Mouse (Mus musculus) hindbrain, embryonic 13.5 days (tissue): ENCODE data around the gene Fbxw4. TPM values are rescaled to one million over a fixed set of nuclear protein-coding genes. Genes with fewer than 3 reads are reported as not detected.

Source experiments
- ATAC-seq: fragments of 200-750 bp; cut with Nextera tagmentation; 2 replicates; pipeline ENCODE4 v1.8.0; 2017; ENCODE audit warnings: moderate TSS enrichment; ENCODE audit not compliant: low FRiP score
- H3K27ac ChIP-seq: fragments of 300-500 bp; sonication (generic); 2 replicates; pipeline ENCODE4 v1.5.1; 2015; ENCODE audit warnings: inconsistent platforms, mild to moderate bottlenecking, moderate library complexity
- H3K27me3 ChIP-seq: fragments of 300-500 bp; sonication (generic); 2 replicates; pipeline ENCODE4 v1.6.1; 2015; ENCODE audit warnings: mild to moderate bottlenecking, inconsistent platforms
- H3K36me3 ChIP-seq: fragments of 300-500 bp; sonication (generic); 2 replicates; pipeline ENCODE4 v1.6.1; 2015; ENCODE audit warnings: mild to moderate bottlenecking, inconsistent platforms
- H3K4me1 ChIP-seq: fragments of 300-500 bp; sonication (generic); replicated peaks from 2 replicates; pipeline ENCODE4 v1.6.1; 2015; ENCODE audit warnings: inconsistent platforms
- H3K4me2 ChIP-seq: fragments of 300-500 bp; sonication (generic); 2 replicates; pipeline ENCODE4 v1.6.1; 2015; ENCODE audit warnings: inconsistent platforms, mild to moderate bottlenecking, moderate library complexity
- H3K4me3 ChIP-seq: fragments of 300-500 bp; sonication (generic); 2 replicates; pipeline ENCODE4 v1.5.1; 2015; ENCODE audit warnings: mild to moderate bottlenecking, inconsistent platforms
- H3K9ac ChIP-seq: fragments of 300-500 bp; sonication (generic); 2 replicates; pipeline ENCODE4 v1.6.1; 2015; ENCODE audit warnings: mild to moderate bottlenecking, inconsistent platforms
- H3K9me3 ChIP-seq: fragments of 300-500 bp; sonication (generic); 2 replicates; pipeline ENCODE4 v1.6.1; 2016; ENCODE audit warnings: inconsistent platforms
- WGBS: fragments of 180-500 bp; shearing (Covaris S2); methylation state at CpG from one replicate; pipeline ENCODE4 v1.1.7; 2015; 5-methylcytosine and 5-hydroxymethylcytosine counted together
- polyA plus RNA-seq: library from polyadenylated mRNA; unstranded; fragments of >200 nt; fragmentation: Nextera tagmentation; extraction: Ambion mirVana; gene quantifications from 2 replicates; pipeline ENCODE4 v1.2.1, GENCODE M21; 2015

Fbxw4 gene
- polyA plus RNA-seq, 1 experiment from 2014 or later: 4.2 TPM

DNA sequence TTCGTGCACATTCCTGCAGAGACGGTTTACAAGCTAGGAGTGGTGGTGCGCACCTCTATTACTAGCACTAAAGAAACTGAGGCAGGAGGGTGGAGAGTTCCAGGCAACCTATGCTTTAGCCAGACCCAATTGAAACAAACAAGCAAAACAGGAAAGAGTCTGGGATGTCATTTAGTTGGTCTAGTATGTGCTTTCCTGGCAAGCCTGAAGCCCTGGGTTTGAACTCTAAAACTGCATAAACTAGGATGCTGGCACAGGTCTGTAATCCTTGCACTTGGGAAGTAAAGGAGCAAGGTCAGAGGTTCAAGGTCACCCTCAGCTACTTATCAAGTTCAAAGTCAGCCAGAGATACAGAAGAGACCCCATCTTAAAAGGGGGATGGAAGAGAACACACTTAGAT lies 118.1 kb downstream of the Fbxw4 start:
- Histone ChIP-seq H3K9ac (peak overlapping the region; percentile 66), H3K4me3 (peak overlapping the region; percentile 37), H3K9me3 (no peaks in the 10 kb centered on the region), H3K36me3 (no peaks in the 10 kb centered on the region), H3K27me3 (peaks cover 59% of the 10 kb centered on the region), H3K27ac (peak overlapping the region; percentile 91), H3K4me1 (peaks cover 59% of the 10 kb centered on the region), H3K4me2 (peak overlapping the region; percentile 59)
- WGBS: 14% methylated on average over 3 of the region's 3 CpGs
- no peak; the same call in 1 of the 2 replicates for ATAC-seq

DNA sequence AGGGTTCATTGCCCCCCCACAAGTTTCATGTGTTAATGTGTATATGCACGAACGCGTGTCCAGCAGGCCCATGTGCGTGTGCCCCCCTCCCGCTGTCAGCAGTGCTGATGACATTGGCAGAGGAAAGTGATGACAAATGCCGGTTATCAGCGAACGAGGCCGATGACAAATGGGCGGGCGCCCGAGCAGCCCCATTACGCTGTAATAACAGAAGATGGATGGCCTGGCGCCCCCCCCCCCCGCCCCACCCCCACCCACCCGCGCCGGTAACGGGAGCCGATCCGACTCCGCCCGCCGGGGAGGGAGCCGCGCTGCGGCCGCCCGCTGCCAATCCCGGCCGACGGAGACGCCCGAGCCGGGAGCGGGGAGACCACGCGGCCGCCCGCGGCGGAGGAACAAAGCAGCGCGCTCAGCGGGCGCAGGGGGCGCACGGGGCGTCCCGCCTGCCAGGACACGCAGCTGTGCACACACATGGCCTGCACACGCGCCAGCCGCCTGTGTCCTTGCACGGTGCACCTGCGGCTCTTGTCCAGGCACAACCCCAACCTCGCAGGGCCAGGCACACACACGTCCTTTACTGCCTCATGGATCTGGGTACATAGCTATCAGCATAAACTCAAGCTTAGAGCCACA lies 118.6 kb downstream of the Fbxw4 start:
- peak; percentile 51 for ATAC-seq

DNA sequence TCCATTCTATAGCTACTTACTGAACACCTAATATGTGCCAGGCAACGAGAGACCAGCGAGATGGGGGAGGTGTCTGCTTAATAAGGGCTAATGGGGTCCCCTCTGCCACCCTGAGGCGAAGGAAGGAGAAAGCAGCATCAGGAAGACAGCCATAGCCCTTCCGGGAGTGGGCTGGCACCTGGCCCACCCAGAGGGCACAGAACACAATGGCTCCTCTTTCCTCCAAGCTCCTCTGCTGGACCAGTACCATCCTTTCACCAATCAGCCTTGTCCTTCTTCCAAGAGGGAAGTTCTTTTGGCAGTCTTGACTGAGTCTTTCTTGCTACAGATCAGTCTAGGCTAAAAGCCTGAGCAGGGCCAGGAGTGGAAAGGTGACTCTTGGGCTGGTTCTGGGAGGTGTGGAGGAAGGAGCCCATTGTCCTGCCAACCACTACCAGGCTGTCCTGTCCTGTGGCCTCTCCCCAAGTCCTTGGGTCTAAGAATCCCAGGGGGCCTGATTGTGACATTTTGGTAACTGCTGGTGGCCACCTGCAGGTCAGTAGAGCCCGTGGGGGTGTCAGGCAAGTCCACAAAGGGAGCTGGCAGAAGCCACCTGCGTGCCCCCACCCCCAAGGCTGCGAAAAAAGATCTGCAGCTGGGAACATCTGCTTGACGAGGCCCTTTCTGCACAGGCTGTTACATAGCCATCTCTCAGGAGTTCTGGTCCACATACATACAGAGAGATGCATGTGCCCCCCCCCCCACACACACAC lies 119.3 kb downstream of the Fbxw4 start:
- no peak; the same call in 1 of the 2 replicates for ATAC-seq
- WGBS: 14% methylated on average over 8 of the region's 8 CpGs
- H3K36me3 ChIP-seq: no peaks in the 10 kb centered on the region
- H3K4me2 ChIP-seq: peak overlapping the region; percentile 59
- H3K9me3 ChIP-seq: no peaks in the 10 kb centered on the region
- peak overlapping the region; percentile 37 for H3K4me3 ChIP-seq
- peaks cover 47% of the 10 kb centered on the region for H3K27me3 ChIP-seq
- peaks cover 67% of the 10 kb centered on the region for H3K4me1 ChIP-seq
- H3K9ac ChIP-seq: peak overlapping the region; percentile 66
- peak overlapping the region; percentile 91 for H3K27ac ChIP-seq

More for the DNA sequence above, 118.6 kb downstream of the Fbxw4 start:
- Histone ChIP-seq H3K27ac (peak overlapping the region; percentile 91), H3K9me3 (no peaks in the 10 kb centered on the region), H3K9ac (peak overlapping the region; percentile 66), H3K27me3 (peaks cover 53% of the 10 kb centered on the region), H3K36me3 (no peaks in the 10 kb centered on the region), H3K4me1 (peaks cover 60% of the 10 kb centered on the region), H3K4me3 (peak overlapping the region; percentile 37), H3K4me2 (peak overlapping the region; percentile 59)
- WGBS: under 1% methylated on average over 37 of the region's 58 CpGs

DNA sequence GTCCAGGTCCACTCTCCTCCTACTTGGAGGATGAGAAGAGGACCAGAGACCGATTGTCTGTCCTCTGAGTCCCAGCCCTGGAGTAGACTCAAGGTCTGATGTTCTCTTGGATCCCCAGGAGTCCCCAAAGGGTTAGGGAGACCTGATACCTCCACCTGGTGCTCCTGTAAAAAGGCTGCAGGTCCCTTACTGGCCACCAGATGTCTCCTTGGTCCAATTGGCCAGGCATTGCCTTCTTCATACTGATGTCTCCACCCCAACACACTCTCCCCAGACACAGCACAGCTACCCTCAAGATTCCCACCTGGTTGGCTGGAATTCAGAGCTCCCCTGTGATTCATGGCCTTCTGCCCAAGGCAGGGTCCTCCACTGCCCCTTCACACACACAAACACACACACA lies 122.6 kb downstream of the Fbxw4 start:
- Histone ChIP-seq H3K4me1 (peaks cover 60% of the 10 kb centered on the region), H3K36me3 (no peaks in the 10 kb centered on the region), H3K27me3 (peaks cover 25% of the 10 kb centered on the region), H3K4me3 (no peak overlapping the region), H3K27ac (no peak overlapping the region), H3K4me2 (no peak overlapping the region), H3K9me3 (no peaks in the 10 kb centered on the region), H3K9ac (no peak overlapping the region)
- WGBS: 54% methylated on average over 1 of the region's 1 CpGs
- no peak for ATAC-seq

DNA sequence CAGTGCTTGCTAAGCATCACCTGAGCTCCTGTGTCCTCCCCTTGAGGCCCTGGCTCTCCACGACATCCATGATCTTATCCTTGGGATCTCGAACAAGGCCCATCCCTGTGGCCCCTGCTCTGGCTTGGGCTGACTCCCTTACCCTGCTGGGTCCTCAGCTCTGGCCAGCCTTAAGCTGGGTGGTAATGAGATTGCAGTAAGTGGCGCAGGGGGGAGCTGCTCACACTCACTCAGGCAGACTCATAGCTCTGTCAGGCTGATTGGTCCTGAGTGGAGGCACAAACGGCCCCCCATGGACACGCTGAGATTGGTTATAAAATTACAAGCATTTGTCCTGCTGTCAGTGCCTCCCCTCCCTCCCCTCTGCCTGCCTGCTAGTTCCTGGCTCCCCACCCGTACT lies 124.2 kb downstream of the Fbxw4 start:
- Histone ChIP-seq H3K9me3 (no peaks in the 10 kb centered on the region), H3K27me3 (peaks cover 20% of the 10 kb centered on the region), H3K4me3 (no peak overlapping the region), H3K9ac (no peak overlapping the region), H3K27ac (peak overlapping the region; percentile 73; the same call in 1 of the 2 replicates), H3K36me3 (peaks cover 4% of the 10 kb centered on the region), H3K4me2 (no peak overlapping the region), H3K4me1 (peaks cover 45% of the 10 kb centered on the region)
- no peak for ATAC-seq
- WGBS: 53% methylated on average over 6 of the region's 6 CpGs

GRCm38 (mm10) chr19:45535214-45535735 lies 124.8 kb downstream of the Fbxw4 start:
- H3K36me3 ChIP-seq: peaks cover 11% of the 10 kb centered on the region
- no peak overlapping the region for H3K4me3 ChIP-seq
- H3K4me1 ChIP-seq: peaks cover 38% of the 10 kb centered on the region
- no peaks in the 10 kb centered on the region for H3K9me3 ChIP-seq
- H3K27me3 ChIP-seq: peaks cover 18% of the 10 kb centered on the region; the same call in 1 of the 2 replicates
- no peak overlapping the region for H3K4me2 ChIP-seq
- WGBS: 76% methylated on average over 8 of the region's 8 CpGs
- ATAC-seq: 0 out of 2 replicates have a peak, but pooled peaks have one; percentile 25
- no peak overlapping the region for H3K9ac ChIP-seq
- H3K27ac ChIP-seq: peak overlapping the region; percentile 73

DNA sequence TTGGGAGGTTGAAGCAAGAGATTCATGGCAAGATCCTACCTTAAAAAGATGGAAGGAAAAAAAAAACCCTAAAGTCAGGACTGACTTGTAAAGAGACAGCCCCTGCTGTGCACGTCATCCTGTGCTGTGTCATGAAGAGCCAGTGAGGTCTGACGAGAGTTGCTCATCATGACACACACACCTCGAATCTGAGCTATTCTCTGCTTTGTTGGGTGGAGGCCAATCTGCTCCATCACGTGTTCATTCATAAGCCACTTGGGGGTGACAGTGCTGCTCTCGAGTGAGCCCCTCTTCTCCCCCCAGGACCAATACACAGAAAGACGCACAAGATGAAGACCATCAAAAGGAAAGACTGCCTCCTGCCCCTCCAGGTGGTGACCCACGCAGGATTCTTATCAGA lies 126.5 kb downstream of the Fbxw4 start:
- Histone ChIP-seq H3K4me1 (peaks cover 27% of the 10 kb centered on the region), H3K27ac (0 out of 2 replicates have a peak overlapping the region, but pooled peaks have one; percentile 14), H3K4me3 (no peak overlapping the region), H3K9me3 (no peaks in the 10 kb centered on the region), H3K36me3 (peaks cover 27% of the 10 kb centered on the region), H3K4me2 (no peak overlapping the region), H3K9ac (no peak overlapping the region), H3K27me3 (peaks cover 12% of the 10 kb centered on the region; the same call in 1 of the 2 replicates)
- WGBS: 68% methylated on average over 7 of the region's 7 CpGs
- no peak for ATAC-seq

DNA sequence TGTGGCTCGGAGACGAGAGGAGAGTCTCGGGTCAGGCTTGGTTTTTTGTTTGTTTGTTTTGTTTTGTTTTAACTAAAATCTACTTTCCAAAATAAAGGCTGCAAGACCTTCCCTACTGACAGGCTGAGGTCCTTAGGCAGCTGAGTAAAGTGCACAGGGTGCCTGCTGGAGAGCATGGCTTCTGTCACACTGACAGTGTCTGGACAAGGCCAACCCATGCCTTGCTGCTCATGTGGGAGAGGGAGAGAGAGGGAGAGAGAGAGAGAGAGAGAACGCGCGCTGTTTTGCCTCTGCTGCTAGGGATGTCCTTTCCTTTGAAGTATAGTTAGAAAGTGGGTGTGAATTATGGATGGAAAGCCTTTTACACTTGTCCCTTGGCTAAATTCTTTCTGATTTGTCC lies 128.6 kb downstream of the Fbxw4 start:
- H3K4me3 ChIP-seq: no peak overlapping the region
- H3K9ac ChIP-seq: no peak overlapping the region
- 69% methylated on average over 6 of the region's 6 CpGs for WGBS
- H3K4me2 ChIP-seq: no peak overlapping the region
- no peak for ATAC-seq
- H3K9me3 ChIP-seq: no peaks in the 10 kb centered on the region
- H3K36me3 ChIP-seq: peaks cover 48% of the 10 kb centered on the region
- peaks cover 26% of the 10 kb centered on the region for H3K4me1 ChIP-seq
- no peak overlapping the region for H3K27ac ChIP-seq
- H3K27me3 ChIP-seq: 0 out of 2 replicates have a peak, but pooled peaks cover 5% of the 10 kb centered on the region

DNA sequence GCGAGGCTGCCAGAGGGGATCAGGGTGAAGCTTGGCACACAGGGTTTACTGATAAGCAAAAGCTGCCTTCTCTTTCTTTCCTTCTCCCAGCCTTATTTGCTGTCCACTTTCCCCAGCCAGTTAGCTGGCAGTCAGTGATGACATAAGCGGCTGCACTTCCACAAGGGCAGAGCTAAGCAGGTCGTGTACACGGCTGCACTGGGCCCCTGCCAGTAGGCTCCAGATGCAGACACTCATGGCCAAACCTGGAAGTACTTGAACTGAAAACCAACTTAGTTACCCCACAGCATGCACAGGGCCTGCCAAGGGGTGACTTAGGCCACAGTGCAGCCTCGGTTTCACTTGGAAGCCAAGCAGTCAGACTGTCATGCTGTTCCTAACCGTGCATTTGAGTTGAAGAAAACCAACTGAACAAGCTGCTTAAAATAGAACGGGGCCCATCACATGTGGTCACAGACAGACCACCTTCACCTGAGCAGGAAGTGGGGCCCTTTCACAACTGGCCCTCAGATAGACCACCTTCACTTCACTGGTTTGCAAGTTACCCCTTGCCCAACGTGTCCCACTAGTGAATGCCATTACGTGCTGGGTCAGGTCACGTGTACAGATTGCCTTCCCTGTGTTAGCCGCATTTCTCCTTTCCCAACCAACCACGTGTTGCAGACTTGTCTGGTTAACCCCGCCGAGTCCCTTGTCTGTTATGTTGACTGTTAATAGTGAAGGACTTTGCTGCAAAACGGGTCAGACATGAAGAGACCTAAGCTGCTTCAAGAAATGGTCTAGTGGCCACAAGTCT lies 129.7 kb downstream of the Fbxw4 start:
- H3K9ac ChIP-seq: no peak overlapping the region
- 93% methylated on average over 15 of the region's 15 CpGs for WGBS
- H3K27me3 ChIP-seq: 0 out of 2 replicates have a peak, but pooled peaks cover 3% of the 10 kb centered on the region
- peaks cover 15% of the 10 kb centered on the region for H3K4me1 ChIP-seq
- H3K36me3 ChIP-seq: peaks cover 58% of the 10 kb centered on the region
- H3K27ac ChIP-seq: no peak overlapping the region
- no peak overlapping the region for H3K4me3 ChIP-seq
- H3K9me3 ChIP-seq: no peaks in the 10 kb centered on the region
- no peak for ATAC-seq
- no peak overlapping the region for H3K4me2 ChIP-seq

DNA sequence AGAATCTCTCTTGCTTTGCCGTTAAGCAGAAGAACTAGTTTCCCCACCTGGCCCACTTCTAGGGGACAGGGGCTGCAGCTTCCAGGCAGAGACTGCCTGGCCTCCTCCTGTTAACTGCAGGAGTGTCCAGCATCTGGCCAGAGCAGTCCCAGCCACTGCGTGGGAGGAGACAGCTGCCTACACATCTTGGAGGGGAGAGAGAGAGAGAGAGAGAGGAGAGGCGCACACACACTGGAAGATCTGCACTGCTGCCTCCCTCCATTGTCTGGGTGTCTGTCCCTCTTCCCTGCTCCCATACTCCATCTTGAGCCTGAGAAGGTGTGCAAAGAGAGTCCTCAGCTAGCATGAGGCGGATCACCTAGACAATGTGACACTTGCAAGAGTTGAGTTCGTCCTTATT lies 130.8 kb downstream of the Fbxw4 start:
- no peak for ATAC-seq

More for the DNA sequence above, 130.8 kb downstream of the Fbxw4 start:
- no peak overlapping the region for H3K4me3 ChIP-seq
- WGBS: 76% methylated on average over 5 of the region's 5 CpGs
- H3K9ac ChIP-seq: no peak overlapping the region
- peaks cover 4% of the 10 kb centered on the region for H3K4me1 ChIP-seq
- no peak overlapping the region for H3K27ac ChIP-seq
- H3K9me3 ChIP-seq: no peaks in the 10 kb centered on the region
- H3K4me2 ChIP-seq: no peak overlapping the region
- peaks cover 69% of the 10 kb centered on the region for H3K36me3 ChIP-seq
- 0 out of 2 replicates have a peak, but pooled peaks cover 3% of the 10 kb centered on the region for H3K27me3 ChIP-seq
